Mouse (Mus musculus) MEL (cell line): ENCODE results near the gene Map3k6. TPM values are rescaled to one million over a fixed set of nuclear protein-coding genes. Genes with fewer than 3 reads are reported as not detected.

Experiments used
- DNase-seq: peaks from one replicate; pipeline ENCODE4 v3.0.0; 2011; ENCODE audit warnings: low read depth, low spot score
- H3K27ac ChIP-seq: 2 replicates; pipeline ENCODE4 v1.5.1; 2012; ENCODE audit warnings: low read depth, mild to moderate bottlenecking, control low read depth, low read length, moderate library complexity; ENCODE audit not compliant: control insufficient read depth
- H3K27me3 ChIP-seq, 2 experiments: fragments of 150-350 bp in 1 of 2; sonication (generic) in 1 of 2; 2 replicates each; pipeline ENCODE4 v1.6.1; 2012; ENCODE audit warnings: low read length in 2 of 2, mild to moderate bottlenecking in 2 of 2, improper control_type of control experiment in 1 of 2, moderate library complexity in 1 of 2; ENCODE audit not compliant: insufficient read depth in 2 of 2, control insufficient read depth in 1 of 2
- H3K36me3 ChIP-seq, 2 experiments: 2 replicates each; pipeline ENCODE4 v1.6.1; 2012 to 2014; ENCODE audit warnings: low read length in 2 of 2, improper control_type of control experiment in 1 of 2, inconsistent platforms in 1 of 2, mild to moderate bottlenecking in 1 of 2; ENCODE audit not compliant: insufficient read depth in 2 of 2, control insufficient read depth in 1 of 2
- H3K4me1 ChIP-seq, 2 experiments: fragments of 150-350 bp in 1 of 2; sonication (generic) in 1 of 2; 2 replicates each; pipeline ENCODE4 v1.6.1; 2012; ENCODE audit warnings: low read length in 2 of 2, improper control_type of control experiment in 1 of 2, mild to moderate bottlenecking in 1 of 2; ENCODE audit not compliant: insufficient read depth in 2 of 2, control insufficient read depth in 1 of 2
- H3K4me3 ChIP-seq, 2 experiments: fragments of 150-350 bp in 1 of 2; sonication (generic) in 1 of 2; 2 replicates each; pipeline ENCODE4 v1.5.1; 2012; ENCODE audit warnings: low read depth in 2 of 2, low read length in 2 of 2, mild to moderate bottlenecking in 2 of 2, moderate library complexity in 2 of 2, control low read depth in 1 of 2, improper control_type of control experiment in 1 of 2; ENCODE audit not compliant: control insufficient read depth in 1 of 2, insufficient read depth in 1 of 2
- H3K79me2 ChIP-seq: 2 replicates; pipeline ENCODE4 v1.6.1; 2012; ENCODE audit warnings: mild to moderate bottlenecking, low read length, moderate library complexity; ENCODE audit not compliant: control insufficient read depth, poor library complexity, insufficient read depth
- H3K9ac ChIP-seq: 2 replicates; pipeline ENCODE4 v1.6.1; 2012; ENCODE audit warnings: low read depth, mild to moderate bottlenecking, control low read depth, low read length, moderate library complexity; ENCODE audit not compliant: control insufficient read depth, poor library complexity, severe bottlenecking
- H3K9me3 ChIP-seq: fragments of 150-350 bp; sonication (generic); replicated peaks from 2 replicates; pipeline ENCODE4 v1.6.1; 2012; ENCODE audit warnings: mild to moderate bottlenecking, low read length, improper control_type of control experiment, moderate library complexity; ENCODE audit not compliant: insufficient read depth
- CHD1 ChIP-seq: IDR thresholded peaks from 2 replicates; pipeline ENCODE4 v1.6.1; 2012; ENCODE audit warnings: low read depth, mild to moderate bottlenecking, inconsistent platforms, low read length, improper control_type of control experiment
- CHD2 ChIP-seq: IDR thresholded peaks from 2 replicates; pipeline ENCODE4 v1.6.1; 2011; ENCODE audit warnings: low read length, improper control_type of control experiment
- E2F4 ChIP-seq: IDR thresholded peaks from 2 replicates; pipeline ENCODE4 v1.6.1; 2011; ENCODE audit warnings: low read depth, low read length, improper control_type of control experiment, borderline replicate concordance
- EP300 ChIP-seq, 2 experiments: IDR thresholded peaks; 2 replicates each; pipeline ENCODE4 v1.6.1; 2011; ENCODE audit warnings: improper control_type of control experiment in 2 of 2, low read length in 2 of 2, low read depth in 1 of 2, mild to moderate bottlenecking in 1 of 2
- ETS1 ChIP-seq: IDR thresholded peaks from 2 replicates; pipeline ENCODE4 v1.6.1; 2012; ENCODE audit warnings: low read depth, mild to moderate bottlenecking, inconsistent platforms, low read length, improper control_type of control experiment, moderate library complexity
- GABPA ChIP-seq: IDR thresholded peaks from 2 replicates; pipeline ENCODE4 v1.6.1; 2012; ENCODE audit warnings: low read depth, mild to moderate bottlenecking, inconsistent platforms, low read length, improper control_type of control experiment, moderate library complexity
- HCFC1 ChIP-seq: IDR thresholded peaks from 2 replicates; pipeline ENCODE4 v1.6.1; 2012; ENCODE audit warnings: low read depth, mild to moderate bottlenecking, inconsistent platforms, low read length, improper control_type of control experiment, moderate library complexity
- JUND ChIP-seq: IDR thresholded peaks from 2 replicates; pipeline ENCODE4 v1.6.1; 2011; ENCODE audit warnings: low read depth, mild to moderate bottlenecking, improper control_type of control experiment, low read length
- MAFK ChIP-seq: IDR thresholded peaks from 2 replicates; pipeline ENCODE4 v1.6.1; 2011; ENCODE audit warnings: low read depth, mild to moderate bottlenecking, low read length, improper control_type of control experiment, borderline replicate concordance
- MXI1 ChIP-seq: IDR thresholded peaks from 2 replicates; pipeline ENCODE4 v1.6.1; 2011; ENCODE audit warnings: mild to moderate bottlenecking, low read depth, low read length, improper control_type of control experiment
- MYB ChIP-seq: IDR thresholded peaks from 2 replicates; pipeline ENCODE4 v1.6.1; 2011; ENCODE audit warnings: mild to moderate bottlenecking, low read depth, low read length, improper control_type of control experiment
- MYC ChIP-seq: IDR thresholded peaks from 2 replicates; pipeline ENCODE4 v1.6.1; 2011; ENCODE audit warnings: low read depth, mild to moderate bottlenecking, low read length, improper control_type of control experiment, moderate library complexity
- POLR2A ChIP-seq, 2 experiments: IDR thresholded peaks; 2 replicates each; pipeline ENCODE4 v1.6.1; 2011 to 2012; ENCODE audit warnings: low read length in 2 of 2, mild to moderate bottlenecking in 2 of 2, control low read depth in 1 of 2, improper control_type of control experiment in 1 of 2, low read depth in 1 of 2, moderate library complexity in 1 of 2; ENCODE audit not compliant: control insufficient read depth in 1 of 2, insufficient read depth in 1 of 2, poor library complexity in 1 of 2
- POLR2AphosphoS5 ChIP-seq: IDR thresholded peaks from 2 replicates; pipeline ENCODE4 v1.6.1; 2012; ENCODE audit warnings: low read depth, borderline replicate concordance, mild to moderate bottlenecking, inconsistent platforms, low read length, moderate library complexity, mixed read lengths
- RAD21 ChIP-seq: IDR thresholded peaks from 2 replicates; pipeline ENCODE4 v1.6.1; 2011; ENCODE audit warnings: mild to moderate bottlenecking, low read depth, low read length, improper control_type of control experiment
- SIN3A ChIP-seq: IDR thresholded peaks from 2 replicates; pipeline ENCODE4 v1.6.1; 2012; ENCODE audit warnings: low read length, improper control_type of control experiment, inconsistent platforms
- TCF12 ChIP-seq: IDR thresholded peaks from 2 replicates; pipeline ENCODE4 v1.6.1; 2014; ENCODE audit warnings: low read depth, mild to moderate bottlenecking, inconsistent platforms, low read length, improper control_type of control experiment, moderate library complexity
- UBTF ChIP-seq: IDR thresholded peaks from 2 replicates; pipeline ENCODE4 v1.6.1; 2012; ENCODE audit warnings: low read depth, mild to moderate bottlenecking, inconsistent platforms, low read length, improper control_type of control experiment, moderate library complexity, borderline replicate concordance; ENCODE audit not compliant: insufficient read depth
- USF1 ChIP-seq: IDR thresholded peaks from 2 replicates; pipeline ENCODE4 v1.6.1; 2014; ENCODE audit warnings: low read depth, mild to moderate bottlenecking, inconsistent platforms, low read length, improper control_type of control experiment, moderate library complexity
- USF2 ChIP-seq, 2 experiments: IDR thresholded peaks; 2 replicates each; pipeline ENCODE4 v1.6.1; 2011 to 2012; ENCODE audit warnings: improper control_type of control experiment in 2 of 2, low read length in 2 of 2, borderline replicate concordance in 1 of 2, inconsistent platforms in 1 of 2, low read depth in 1 of 2, mild to moderate bottlenecking in 1 of 2; ENCODE audit not compliant: insufficient read depth in 1 of 2
- ZC3H11A ChIP-seq: IDR thresholded peaks from 2 replicates; pipeline ENCODE4 v1.6.1; 2012; ENCODE audit warnings: low read depth, mild to moderate bottlenecking, inconsistent platforms, low read length, improper control_type of control experiment
- ZMIZ1 ChIP-seq: IDR thresholded peaks from 2 replicates; pipeline ENCODE4 v1.6.1; 2012; ENCODE audit warnings: low read depth, mild to moderate bottlenecking, inconsistent platforms, low read length, improper control_type of control experiment, moderate library complexity
- polyA plus RNA-seq, 2 experiments: library from polyadenylated mRNA; stranded (reverse) in 1 of 2; unstranded in 1 of 2; fragments of >175 nt in 1 of 2; fragments of >200 nt in 1 of 2; gene quantifications; 2 replicates each; pipeline versions ENCODE4 v1.2.1 to v1.2.4; 2012; ENCODE audit warnings: low replicate concordance in 2 of 2, low read depth in 1 of 2; ENCODE audit not compliant: insufficient read length in 2 of 2, insufficient read depth in 1 of 2, missing spikeins in 1 of 2
- total RNA-seq: library from RNA; depleted of rRNA; stranded (reverse); fragments of 300-350 nt; gene quantifications from 2 replicates; pipeline ENCODE4 v1.2.3, GENCODE M21; 2012

Gene Map3k6
- total and polyA plus RNA-seq, 3 experiments, result 19.1 to 21.9 TPM; not detected in 1

GRCm38 (mm10) chr4:133213268-133213590 is 27.4 kb upstream of the Map3k6 start:
- peaks cover 2 to 17% of the 10 kb centered on the region in 2 experiments; a peak in 3 of 4 replicates for H3K4me1 ChIP-seq
- no peak overlapping the region for H3K9ac ChIP-seq
- no peak for DNase-seq
- H3K27me3 ChIP-seq, result no peaks in the 10 kb centered on the region
- no peak overlapping the region for H3K27ac ChIP-seq
- no peaks in the 10 kb centered on the region for H3K79me2 ChIP-seq
- no peaks in the 10 kb centered on the region for H3K9me3 ChIP-seq
- TF ChIP-seq ZMIZ1, result no peak
- no peak for TF ChIP-seq GABPA
- no peak for TF ChIP-seq MYB
- TF ChIP-seq SIN3A, result no peak
- no peak for TF ChIP-seq HCFC1
- TF ChIP-seq CHD2, result no peak
- H3K36me3 ChIP-seq, result peaks cover 0 to 4% of the 10 kb centered on the region in 2 experiments; a peak in 2 of 4 replicates
- no peak overlapping the region for H3K4me3 ChIP-seq

- H3K4me1 ChIP-seq, result peaks cover 5 to 21% of the 10 kb centered on the region in 2 experiments
- H3K79me2 ChIP-seq, result no peaks in the 10 kb centered on the region
- no peak overlapping the region for H3K4me3 ChIP-seq
- H3K9me3 ChIP-seq, result no peaks in the 10 kb centered on the region
- no peak for DNase-seq
- H3K27me3 ChIP-seq, result no peaks in the 10 kb centered on the region
- H3K27ac ChIP-seq, result no peak overlapping the region
- H3K36me3 ChIP-seq, result peaks cover 0 to 8% of the 10 kb centered on the region in 2 experiments; a peak in 2 of 4 replicates
- no peak overlapping the region for H3K9ac ChIP-seq
- TF ChIP-seq MXI1 (no peak), ZC3H11A (no peak), CHD1 (no peak), POLR2A (IDR thresholded peaks at IDR 0.05; ENCODE audit: control insufficient read depth in 1 of 2, insufficient read depth in 1 of 2, low read depth in 1 of 2, low read length in 2 of 2, poor library complexity in 1 of 2) (no peak), JUND (no peak), USF2 (IDR thresholded peaks at IDR 0.05; ENCODE audit: borderline replicate concordance in 1 of 2, insufficient read depth in 1 of 2, low read depth in 1 of 2, low read length in 2 of 2) (no peak), UBTF (no peak), RAD21 (no peak), HCFC1 (no peak), SIN3A (no peak), EP300 (IDR thresholded peaks at IDR 0.05; ENCODE audit: low read depth in 1 of 2, low read length in 2 of 2) (no peak), TCF12 (no peak), CHD2 (no peak), POLR2AphosphoS5 (no peak), E2F4 (no peak), MAFK (no peak), USF1 (no peak), MYC (no peak), ETS1 (no peak)
These were observed 27.0 kb upstream of the Map3k6 start for GRCm38 (mm10) chr4:133213661-133214060.
